ENCODE assay signal across 18 mouse cellular contexts in genomic region chr7:109929628-109930027, GRCm38 (mm10). TPM values are rescaled to one million over a fixed set of nuclear protein-coding genes. Genes with fewer than 3 reads are reported as not detected.
A peak's percentile ranks its signal among the peaks of the same experiment; 100 is the strongest.
DNase-seq lines count a peak whose midpoint lies in the region; ATAC-seq and TF ChIP-seq lines count a peak whose summit lies in the region.
"Had no signal": no experiment of that assay in that cellular context is flagged by ENCODE, and none has a peak within 500 bp of the region (broad histone marks: within the 10 kb centered on the region; RNA-seq: fewer than 3 reads in every experiment).

No protein-coding gene starts in this region.

- no peak for TF ChIP-seq EP300 in lung, postnatal 0 days (IDR thresholded peaks at IDR 0.05)

- DNase-seq in lung, postnatal 0 days (ENCODE audit: low spot score), result no peak
- no peak for DNase-seq in lung, adult 18-20 months
- DNase-seq in adipocyte (ENCODE audit: low spot score), result peak; percentile 6
- DNase-seq in testis, postnatal 14 days (ENCODE audit: low spot score), result no peak
- DNase-seq in spleen, adult 18-20 months, result no peak
- DNase-seq: adrenal gland, postnatal 25 days; cerebellum, adult 11-12 months; gastrocnemius, postnatal 10 days; right cerebral cortex, postnatal 25 days had no signal

- no peak for TF ChIP-seq POLR2A in olfactory bulb, adult 2 months (IDR thresholded peaks at IDR 0.05; ENCODE audit: insufficient read depth, low read depth, low read length)

- H3K9me3 ChIP-seq in intestine, postnatal 0 days (ENCODE audit: control insufficient read depth), result no peaks in the 10 kb centered on the region
- H3K9me3 ChIP-seq in intestine, embryonic 16.5 days (ENCODE audit: control insufficient read depth, low read length), result no peaks in the 10 kb centered on the region
- no peaks in the 10 kb centered on the region for H3K9me3 ChIP-seq in lung, postnatal 0 days (ENCODE audit: low read length)
- H3K9me3 ChIP-seq: forebrain, embryonic 15.5 days; heart, embryonic 13.5 days; hindbrain, embryonic 10.5 days; intestine, embryonic 15.5 days; liver, embryonic 15.5 days; midbrain, embryonic 10.5 days had no signal

- peaks cover 22% of the 10 kb centered on the region for H3K36me3 ChIP-seq in intestine, postnatal 0 days (ENCODE audit: control insufficient read depth, insufficient read depth)
- 0 out of 2 replicates have a peak, but pooled peaks cover 5% of the 10 kb centered on the region for H3K36me3 ChIP-seq in intestine, embryonic 16.5 days (ENCODE audit: control insufficient read depth, insufficient read depth, low read length)
- H3K36me3 ChIP-seq in lung, postnatal 0 days (ENCODE audit: insufficient read depth, low read length), result peaks cover 10% of the 10 kb centered on the region; the same call in 1 of the 2 replicates

- H3K27me3 ChIP-seq in intestine, postnatal 0 days (replicated peaks; ENCODE audit: control insufficient read depth, insufficient read depth, low read length), result no peaks in the 10 kb centered on the region
- H3K27me3 ChIP-seq in intestine, embryonic 16.5 days (replicated peaks; ENCODE audit: control insufficient read depth, insufficient read depth, low read length), result no peaks in the 10 kb centered on the region
- no peaks in the 10 kb centered on the region for H3K27me3 ChIP-seq in lung, postnatal 0 days (replicated peaks; ENCODE audit: insufficient read depth, low read length)
- H3K27me3 ChIP-seq: forebrain, embryonic 15.5 days; heart, embryonic 13.5 days; intestine, embryonic 15.5 days; liver, embryonic 15.5 days had no signal

- H3K4me3 ChIP-seq in intestine, postnatal 0 days (ENCODE audit: low read depth, low read length), result no peak overlapping the region
- H3K4me3 ChIP-seq in intestine, embryonic 16.5 days (ENCODE audit: low read length), result no peak overlapping the region
- no peak overlapping the region for H3K4me3 ChIP-seq in lung, postnatal 0 days (ENCODE audit: low read depth, low read length)
- H3K4me3 ChIP-seq in olfactory bulb, adult 2 months (ENCODE audit: insufficient read depth, low read depth, low read length), result no peak overlapping the region
- H3K4me3 ChIP-seq: forebrain, embryonic 15.5 days; heart, embryonic 13.5 days; hindbrain, embryonic 10.5 days; intestine, embryonic 15.5 days; liver, embryonic 15.5 days; midbrain, embryonic 10.5 days had no signal

- H3K9ac ChIP-seq in intestine, postnatal 0 days (ENCODE audit: low read depth, low read length), result no peak overlapping the region
- H3K9ac ChIP-seq in intestine, embryonic 16.5 days (ENCODE audit: low read depth, low read length), result no peak overlapping the region
- H3K9ac ChIP-seq in lung, postnatal 0 days (replicated peaks; ENCODE audit: low read depth), result no peak overlapping the region
- H3K9ac ChIP-seq: forebrain, embryonic 15.5 days; heart, embryonic 13.5 days; intestine, embryonic 15.5 days; liver, embryonic 15.5 days had no signal

- ATAC-seq in intestine, postnatal 0 days, result no peak
- ATAC-seq in intestine, embryonic 16.5 days, result no peak
- no peak for ATAC-seq in lung, postnatal 0 days
- ATAC-seq: forebrain, embryonic 15.5 days; intestine, embryonic 15.5 days had no signal

- no peak overlapping the region for H3K4me2 ChIP-seq in intestine, postnatal 0 days (replicated peaks; ENCODE audit: low read depth)
- H3K4me2 ChIP-seq in intestine, embryonic 16.5 days (ENCODE audit: low read depth, low read length), result no peak overlapping the region
- no peak overlapping the region for H3K4me2 ChIP-seq in lung, postnatal 0 days (replicated peaks; ENCODE audit: low read depth, low read length)
- H3K4me2 ChIP-seq: forebrain, embryonic 15.5 days; heart, embryonic 13.5 days; intestine, embryonic 15.5 days; liver, embryonic 15.5 days had no signal

- H3K27ac ChIP-seq in intestine, postnatal 0 days (ENCODE audit: low read depth, low read length), result no peak overlapping the region
- H3K27ac ChIP-seq in intestine, embryonic 16.5 days (ENCODE audit: low read length), result no peak overlapping the region
- H3K27ac ChIP-seq in lung, postnatal 0 days (ENCODE audit: low read length), result no peak overlapping the region
- peak overlapping the region; percentile 82; the same call in 1 of the 2 replicates for H3K27ac ChIP-seq in olfactory bulb, adult 2 months (ENCODE audit: insufficient read depth, low read depth, low read length)
- H3K27ac ChIP-seq: forebrain, embryonic 15.5 days; heart, embryonic 13.5 days; hindbrain, embryonic 10.5 days; intestine, embryonic 15.5 days; liver, embryonic 15.5 days; midbrain, embryonic 10.5 days had no signal

- no peaks in the 10 kb centered on the region for H3K4me1 ChIP-seq in intestine, postnatal 0 days (replicated peaks; ENCODE audit: control insufficient read depth, insufficient read depth, low read length)
- no peaks in the 10 kb centered on the region for H3K4me1 ChIP-seq in intestine, embryonic 16.5 days (ENCODE audit: control insufficient read depth, insufficient read depth, low read length)
- H3K4me1 ChIP-seq in lung, postnatal 0 days (ENCODE audit: insufficient read depth, low read depth, low read length), result no peaks in the 10 kb centered on the region
- peaks cover 8% of the 10 kb centered on the region for H3K4me1 ChIP-seq in olfactory bulb, adult 2 months (ENCODE audit: control insufficient read depth, insufficient read depth, low read length)
- H3K4me1 ChIP-seq: forebrain, embryonic 15.5 days; intestine, embryonic 15.5 days; liver, embryonic 15.5 days had no signal

- TF ChIP-seq CTCF in intestine, postnatal 0 days (IDR thresholded peaks at IDR 0.05; ENCODE audit: low read depth), result peak; percentile 56
- peak; percentile 64 for TF ChIP-seq CTCF in lung, postnatal 0 days (IDR thresholded peaks at IDR 0.05)
- TF ChIP-seq CTCF in olfactory bulb, adult 2 months (IDR thresholded peaks at IDR 0.05; ENCODE audit: insufficient read depth, low read depth, low read length), result no peak

RNA-seq across cellular contexts. Expression of gene Dennd5a, which starts 30.6 kb away (rescaled TPM):
- polyA plus RNA-seq in intestine, postnatal 0 days (2015; fragmentation: Nextera tagmentation; extraction: Ambion mirVana), result 15.3 and 16.6 TPM in 2 replicates
- 16.3 and 18.0 TPM in 2 replicates for polyA plus RNA-seq in intestine, embryonic 16.5 days (2015; fragmentation: Nextera tagmentation; extraction: Ambion mirVana)
- 36.4 and 40.1 TPM in 2 replicates for polyA plus RNA-seq in lung, postnatal 0 days (2015; fragmentation: Nextera tagmentation; extraction: Ambion mirVana)
- 223 TPM in 1 of 2 replicates, not detected in the other for polyA plus RNA-seq in olfactory bulb, adult 2 months (2012; ENCODE audit: insufficient read depth, insufficient read length, low replicate concordance, missing spikeins)

RNA-seq across cellular contexts. Expression of gene Tmem41b, which starts 57.1 kb away (rescaled TPM):
- polyA plus RNA-seq in intestine, postnatal 0 days (2015; fragmentation: Nextera tagmentation; extraction: Ambion mirVana), result 138 and 151 TPM in 2 replicates
- polyA plus RNA-seq in intestine, embryonic 16.5 days (2015; fragmentation: Nextera tagmentation; extraction: Ambion mirVana), result 88.6 and 98.5 TPM in 2 replicates
- polyA plus RNA-seq in lung, postnatal 0 days (2015; fragmentation: Nextera tagmentation; extraction: Ambion mirVana), result 71.9 and 75.3 TPM in 2 replicates
- polyA plus RNA-seq in olfactory bulb, adult 2 months (2012; ENCODE audit: insufficient read depth, insufficient read length, low replicate concordance, missing spikeins), result not detected in 2 replicates
